Mouse (Mus musculus) liver, embryonic 14.5 days (tissue): ENCODE results near the gene Snrnp25. TPM values are rescaled to one million over a fixed set of nuclear protein-coding genes. Genes with fewer than 3 reads are reported as not detected.
A peak's percentile ranks its signal among the peaks of the same experiment; 100 is the strongest.

Source experiments
- ATAC-seq: fragments of 200-750 bp; cut with Nextera tagmentation; 2 replicates; pipeline ENCODE4 v1.8.0; 2017; ENCODE audit warnings: moderate number of reproducible peaks, mild to moderate bottlenecking, moderate library complexity; ENCODE audit not compliant: insufficient read depth
- DNase-seq, 3 experiments: peaks; one replicate each; pipeline ENCODE4 v3.0.0-alpha.2; 2012 to 2013; ENCODE audit warnings: low read depth in 3 of 3, low spot score in 3 of 3
- H3K27ac ChIP-seq: fragments of 300-500 bp; sonication (generic); 2 replicates; pipeline ENCODE4 v1.5.1; 2014; ENCODE audit warnings: moderate library complexity, mild to moderate bottlenecking, control low read depth, inconsistent platforms
- H3K27me3 ChIP-seq: fragments of 300-500 bp; sonication (generic); 2 replicates; pipeline ENCODE4 v1.6.1; 2014; ENCODE audit warnings: mild to moderate bottlenecking, low read length, moderate library complexity; ENCODE audit not compliant: control insufficient read depth, insufficient read depth
- H3K36me3 ChIP-seq: fragments of 300-500 bp; sonication (generic); replicated peaks from 2 replicates; pipeline ENCODE4 v1.6.1; 2014; ENCODE audit warnings: low read depth; ENCODE audit not compliant: control insufficient read depth, insufficient read depth
- H3K4me1 ChIP-seq, 2 experiments: fragments of 200-500 bp in 1 of 2; fragments of 300-500 bp in 1 of 2; sonication (generic) in 1 of 2; replicated peaks; 2 replicates each; pipeline ENCODE4 v1.6.1; 2012 to 2014; ENCODE audit warnings: antibody characterized with exemption in 1 of 2, inconsistent platforms in 1 of 2, low read length in 1 of 2; ENCODE audit not compliant: control insufficient read depth in 2 of 2, insufficient read depth in 2 of 2
- H3K4me2 ChIP-seq: fragments of 300-500 bp; sonication (generic); 2 replicates; pipeline ENCODE4 v1.6.1; 2014; ENCODE audit warnings: low read depth, mild to moderate bottlenecking, control low read depth, moderate library complexity
- H3K4me3 ChIP-seq, 2 experiments: fragments of 200-500 bp in 1 of 2; fragments of 300-500 bp in 1 of 2; sonication (generic) in 1 of 2; 2 replicates each; pipeline ENCODE4 v1.5.1; 2012 to 2014; ENCODE audit warnings: low read depth in 2 of 2, low read length in 2 of 2, mild to moderate bottlenecking in 2 of 2, control low read depth in 1 of 2, inconsistent platforms in 1 of 2, moderate library complexity in 1 of 2; ENCODE audit not compliant: insufficient read depth in 1 of 2
- H3K9ac ChIP-seq: fragments of 300-500 bp; sonication (generic); replicated peaks from 2 replicates; pipeline ENCODE4 v1.6.1; 2014; ENCODE audit warnings: mild to moderate bottlenecking, control low read depth, moderate library complexity
- H3K9me3 ChIP-seq: fragments of 300-500 bp; sonication (generic); 2 replicates; pipeline ENCODE4 v1.6.1; 2016; ENCODE audit warnings: low read length, mixed read lengths; ENCODE audit not compliant: control insufficient read depth
- CTCF ChIP-seq: IDR thresholded peaks from 2 replicates; pipeline ENCODE4 v1.5.1; 2016; ENCODE audit warnings: antibody characterized with exemption, low read depth, control low read depth
- EP300 ChIP-seq: IDR thresholded peaks from 2 replicates; pipeline ENCODE4 v1.6.1; 2016; ENCODE audit warnings: antibody characterized with exemption, low read depth
- WGBS: fragments of 180-500 bp; shearing (Covaris S2); extraction: QIAGEN DNeasy Blood & Tissue Kit; methylation state at CpG from one replicate; pipeline ENCODE4 v1.1.7; 2014; ENCODE audit not compliant: insufficient replicate concordance; 5-methylcytosine and 5-hydroxymethylcytosine counted together
- polyA plus RNA-seq, 2 experiments: library from polyadenylated mRNA; depleted of rRNA in 1 of 2; stranded (reverse) in 1 of 2; unstranded in 1 of 2; fragments of >200 nt; fragmentation: Nextera tagmentation in 1 of 2; extraction: Ambion mirVana in 1 of 2; gene quantifications; 2 replicates each; pipeline versions ENCODE4 v1.2.1 to v1.2.3; 2012 to 2014

Gene Snrnp25
- polyA plus RNA-seq, 2 experiments: 67.9 to 93.1 TPM

GRCm38 (mm10) chr11:32236712-32237410 is 31.6 kb downstream of the Snrnp25 start:
- H3K27ac ChIP-seq: no peak overlapping the region; the same call in 1 of the 2 replicates

GRCm38 (mm10) chr11:32237411-32237795 is 32.2 kb downstream of the Snrnp25 start:
- WGBS: 84% methylated on average over 3 of the region's 3 CpGs
- Histone ChIP-seq H3K9ac (no peak overlapping the region; the same call in 1 of the 2 replicates), H3K27ac (peak overlapping the region; percentile 71), H3K9me3 (no peaks in the 10 kb centered on the region), H3K4me1 (peaks cover 16 to 35% of the 10 kb centered on the region in 2 experiments), H3K4me2 (no peak overlapping the region), H3K4me3 (no peak overlapping the region), H3K27me3 (no peaks in the 10 kb centered on the region), H3K36me3 (peaks cover 83% of the 10 kb centered on the region)
- ATAC-seq (no peak), DNase-seq (no peak)
- TF ChIP-seq EP300: no peak
- TF ChIP-seq CTCF: no peak

More at GRCm38 (mm10) chr11:32236712-32237410, 31.6 kb downstream of the Snrnp25 start:
- 58% methylated on average over 9 of the region's 9 CpGs for WGBS
- ATAC-seq (peak; percentile 12; the same call in 1 of the 2 replicates), DNase-seq (no peak)
- Histone ChIP-seq H3K27me3 (no peaks in the 10 kb centered on the region), H3K9ac (no peak overlapping the region), H3K4me3 (no peak overlapping the region), H3K4me2 (no peak overlapping the region), H3K4me1 (peaks cover 10 to 30% of the 10 kb centered on the region in 2 experiments), H3K36me3 (peaks cover 85% of the 10 kb centered on the region), H3K9me3 (no peaks in the 10 kb centered on the region)
- TF ChIP-seq CTCF (peak; percentile 93), EP300 (no peak)

- ATAC-seq (peak; percentile 55), DNase-seq (peak; percentile 56 to 66 (median 57))
- TF ChIP-seq EP300 (no peak; the same call in 1 of the 2 replicates), CTCF (peak; percentile 100)
- Histone ChIP-seq H3K27me3 (no peaks in the 10 kb centered on the region), H3K9me3 (no peaks in the 10 kb centered on the region), H3K9ac (peak overlapping the region; percentile 47), H3K4me1 (peaks cover 24 to 44% of the 10 kb centered on the region in 2 experiments), H3K4me3 (no peak overlapping the region), H3K36me3 (peaks cover 76% of the 10 kb centered on the region), H3K4me2 (peak overlapping the region; percentile 32), H3K27ac (peak overlapping the region; percentile 100)
- 69% methylated on average over 5 of the region's 5 CpGs for WGBS
These were observed 33.1 kb downstream of the Snrnp25 start for GRCm38 (mm10) chr11:32238093-32238860.

DNA sequence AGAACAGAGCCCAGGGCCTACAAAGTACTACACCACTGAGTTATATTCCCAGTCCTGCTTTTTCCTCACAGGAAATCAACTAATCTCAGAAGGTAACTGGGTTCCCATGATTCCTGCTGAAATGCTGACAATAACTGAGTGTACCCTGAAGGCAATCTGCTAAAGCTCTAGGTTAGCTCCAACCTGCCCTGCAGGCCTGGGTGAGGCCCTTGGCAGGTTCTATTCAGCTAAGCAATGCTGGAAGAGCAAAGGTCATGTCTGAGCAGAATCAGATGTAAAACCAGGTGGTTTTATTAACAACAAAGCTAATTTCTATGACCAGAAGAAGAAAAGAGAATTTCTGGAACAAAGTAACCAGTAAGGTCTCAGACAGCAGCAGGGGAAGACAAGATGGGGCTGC is 36.2 kb downstream of the Snrnp25 start:
- TF ChIP-seq EP300: no peak
- no peak for TF ChIP-seq CTCF
- H3K27ac ChIP-seq: peak overlapping the region; percentile 100
- H3K9ac ChIP-seq: peak overlapping the region; percentile 91
- no peak overlapping the region for H3K4me2 ChIP-seq
- ATAC-seq: no peak
- peaks cover 50 to 74% of the 10 kb centered on the region in 2 experiments for H3K4me1 ChIP-seq
- H3K9me3 ChIP-seq: no peaks in the 10 kb centered on the region
- peaks cover 76% of the 10 kb centered on the region for H3K36me3 ChIP-seq
- H3K4me3 ChIP-seq: no peak overlapping the region
- no peaks in the 10 kb centered on the region for H3K27me3 ChIP-seq
- DNase-seq: no peak

DNA sequence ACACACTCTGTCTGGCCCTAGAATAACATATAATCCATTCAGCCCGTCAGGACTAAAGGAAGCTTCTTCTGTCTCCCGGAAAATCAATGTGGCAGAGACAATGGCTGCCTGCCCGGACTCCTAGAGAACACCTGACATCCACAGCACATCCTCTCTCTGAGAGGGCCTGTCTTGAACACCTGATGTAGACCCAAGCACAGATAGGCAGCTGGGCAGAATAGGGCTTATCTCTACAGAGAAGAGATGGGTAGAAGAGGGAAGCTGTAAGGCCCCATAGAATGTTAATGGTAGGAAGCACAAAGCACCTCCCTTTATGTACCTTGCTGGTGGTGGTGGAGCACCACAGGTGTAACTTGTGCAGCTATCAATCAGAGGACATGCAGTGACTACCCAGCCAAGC is 37.0 kb downstream of the Snrnp25 start:
- ATAC-seq: 0 out of 2 replicates have a peak, but pooled peaks have one; percentile 14
- Histone ChIP-seq H3K4me2 (peak overlapping the region; percentile 72), H3K9ac (peak overlapping the region; percentile 91), H3K36me3 (peaks cover 76% of the 10 kb centered on the region), H3K27me3 (no peaks in the 10 kb centered on the region), H3K4me1 (peaks cover 59 to 80% of the 10 kb centered on the region in 2 experiments), H3K9me3 (no peaks in the 10 kb centered on the region), H3K4me3 (no peak overlapping the region), H3K27ac (peak overlapping the region; percentile 100)
- DNase-seq: no peak
- no peak for TF ChIP-seq CTCF
- TF ChIP-seq EP300: peak; percentile 75
- 71% methylated on average over 3 of the region's 3 CpGs for WGBS
